Mouse (Mus musculus) mature B cell (primary cell): ENCODE measurements around the gene Kcnj14.

ENCODE experiments used
- in situ Hi-C: fragments of 300-500 bp; cut with MboI; formaldehyde crosslinking; loops from 2 replicates; pipeline ENCODE4 v1.14.3; 2019

Kcnj14 gene

GRCm38 (mm10) chr7:45797661-45798510 is 26.7 kb downstream of the Kcnj14 start:
- in situ Hi-C loops = no loop called here

- in situ Hi-C loops = no loop called here
Observed at GRCm38 (mm10) chr7:45796950-45797349, 27.6 kb downstream of the Kcnj14 start.

- in situ Hi-C loops = no loop called here
Observed at GRCm38 (mm10) chr7:45794971-45795370, 29.6 kb downstream of the Kcnj14 start.

GRCm38 (mm10) chr7:45793969-45794585 is 30.5 kb downstream of the Kcnj14 start:
- in situ Hi-C loops = no loop called here

GRCm38 (mm10) chr7:45793240-45793639 is 31.3 kb downstream of the Kcnj14 start:
- in situ Hi-C loops = no loop called here

GRCm38 (mm10) chr7:45791756-45792490 is 32.7 kb downstream of the Kcnj14 start:
- in situ Hi-C loops = no loop called here

- in situ Hi-C loops = no loop called here
Observed at GRCm38 (mm10) chr7:45790721-45791120, 33.9 kb downstream of the Kcnj14 start.

GRCm38 (mm10) chr7:45787642-45788041 is 36.9 kb downstream of the Kcnj14 start:
- in situ Hi-C loops = no loop called here

- in situ Hi-C loops = no loop called here
Observed at GRCm38 (mm10) chr7:45786661-45787413, 37.7 kb downstream of the Kcnj14 start.

GRCm38 (mm10) chr7:45786136-45786578 is 38.4 kb downstream of the Kcnj14 start:
- in situ Hi-C loops = no loop called here

GRCm38 (mm10) chr7:45785388-45786135 is 39.0 kb downstream of the Kcnj14 start:
- in situ Hi-C loops = no loop called here

GRCm38 (mm10) chr7:45784524-45785372 is 39.8 kb downstream of the Kcnj14 start, which contains the start of gene Sult2b1:
TSS of gene Sult2b1 (minus strand) at chr7:45784669.
- in situ Hi-C loops = no loop called here

GRCm38 (mm10) chr7:45783511-45784091 is 41.0 kb downstream of the Kcnj14 start, which contains the start of gene Lmtk3:
TSS of gene Lmtk3 (plus strand) at chr7:45783738.
- in situ Hi-C loops = no loop called here

- in situ Hi-C loops = no loop called here
Observed at GRCm38 (mm10) chr7:45782271-45782670, 42.3 kb downstream of the Kcnj14 start.

- in situ Hi-C loops = no loop called here
Observed at GRCm38 (mm10) chr7:45779081-45779641, 45.4 kb downstream of the Kcnj14 start.

GRCm38 (mm10) chr7:45775237-45775636 is 49.3 kb downstream of the Kcnj14 start:
- in situ Hi-C loops = no loop called here

- in situ Hi-C loops = no loop called here
Observed at GRCm38 (mm10) chr7:45771101-45771500, 53.5 kb downstream of the Kcnj14 start.

GRCm38 (mm10) chr7:45770427-45771082 is 54.0 kb downstream of the Kcnj14 start:
- in situ Hi-C loops = no loop called here

- in situ Hi-C loops = no loop called here
Observed at GRCm38 (mm10) chr7:45767500-45767899, 57.1 kb downstream of the Kcnj14 start.
